ENCODE assay signal across 16 mouse cellular contexts in genomic region chr16:56386539-56386938, GRCm38 (mm10).
DNase-seq lines count a peak whose midpoint lies in the region.
"Had no signal": no experiment of that assay in that cellular context is flagged by ENCODE, and none has a peak within 500 bp of the region (broad histone marks: within the 10 kb centered on the region; RNA-seq: fewer than 3 reads in every experiment).

No protein-coding gene starts in this region.

- peak; percentile 8 for DNase-seq in adrenal gland, postnatal 14 days
- no peak for DNase-seq in adrenal gland, adult 18-20 months (ENCODE audit: low spot score in 2 of 2)
- DNase-seq in kidney, adult 11 months = peak; percentile 6
- no peak for DNase-seq in kidney, adult 8-10 months
- peak; percentile 5 for DNase-seq in kidney, postnatal 10 days
- DNase-seq in kidney, postnatal 14 days = no peak
- DNase-seq: adrenal gland, adult 2 months; adrenal gland, postnatal 25 days; cerebellum, adult 11-12 months; cerebellum, adult 8-10 months; cerebellum, postnatal 10 days; cerebellum, postnatal 36 days; embryo, embryonic 11 days; gastrocnemius, postnatal 10 days; gastrocnemius, postnatal 36 days; heart, postnatal 14 days had no signal

Comparison
In these comparisons a context has a peak if more than half of its experiments do, and no peak if none do; other contexts are left out.
1. DNase-seq: peak in adrenal gland, postnatal 14 days (single experiment), kidney, adult 11 months (single experiment) and kidney, postnatal 10 days (single experiment); none in adrenal gland, adult 18-20 months (0 of 2), kidney, adult 8-10 months (0 of 2) and kidney, postnatal 14 days (single experiment).